Mouse (Mus musculus): Measurements from ENCODE around the gene Arhgef11. TPM values are rescaled to one million over a fixed set of nuclear protein-coding genes. Genes with fewer than 3 reads are reported as not detected.

Gene Arhgef11
- polyA plus RNA-seq, 1 experiment from 2014 or later: 6.3 TPM

DNA sequence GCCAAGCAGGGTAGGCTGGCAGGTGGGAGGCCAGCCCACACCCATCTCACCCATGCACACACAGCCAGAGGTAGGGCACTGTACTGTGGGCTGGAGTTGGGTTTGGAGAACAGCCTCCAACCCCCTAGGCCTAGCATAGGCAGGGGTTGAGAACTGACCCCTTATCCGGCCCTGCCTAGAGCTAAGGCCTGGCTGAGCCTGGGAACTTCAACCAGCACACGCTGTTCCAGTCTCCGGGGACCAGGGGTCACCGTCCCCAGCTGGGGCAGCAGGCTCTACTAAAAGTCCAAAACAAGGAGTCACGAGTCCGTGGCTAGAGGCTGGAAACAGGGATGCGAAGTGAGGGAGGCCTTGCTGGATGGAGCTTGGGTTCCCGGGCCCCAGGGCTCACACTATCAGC is 150.4 kb downstream of the Arhgef11 start:
- H3K4me2 ChIP-seq: peak overlapping the region; percentile 67
- no peaks in the 10 kb centered on the region for H3K36me3 ChIP-seq (ENCODE audit: control insufficient read depth, insufficient read depth, low read length)
- H3K27me3 ChIP-seq (replicated peaks; ENCODE audit: control insufficient read depth, insufficient read depth, low read length): no peaks in the 10 kb centered on the region; the same call in none of the 2 replicates
- no peak for DNase-seq (ENCODE audit: low spot score)
- H3K4me3 ChIP-seq (ENCODE audit: low read depth, low read length): peak overlapping the region; percentile 51
- H3K9ac ChIP-seq (ENCODE audit: low read depth, low read length): peak overlapping the region; percentile 44; the same call in 1 of the 2 replicates
- peaks cover 37% of the 10 kb centered on the region for H3K4me1 ChIP-seq (replicated peaks; ENCODE audit: control insufficient read depth, insufficient read depth, low read length)
- no peak for ATAC-seq (replicated peaks; ENCODE audit: low FRiP score)
- peak overlapping the region; percentile 44; the same call in 1 of the 2 replicates for H3K27ac ChIP-seq (ENCODE audit: low read depth, low read length)
- no peaks in the 10 kb centered on the region for H3K9me3 ChIP-seq (ENCODE audit: control insufficient read depth, low read length)
- 60% methylated on average over 8 of the region's 8 CpGs for WGBS

DNA sequence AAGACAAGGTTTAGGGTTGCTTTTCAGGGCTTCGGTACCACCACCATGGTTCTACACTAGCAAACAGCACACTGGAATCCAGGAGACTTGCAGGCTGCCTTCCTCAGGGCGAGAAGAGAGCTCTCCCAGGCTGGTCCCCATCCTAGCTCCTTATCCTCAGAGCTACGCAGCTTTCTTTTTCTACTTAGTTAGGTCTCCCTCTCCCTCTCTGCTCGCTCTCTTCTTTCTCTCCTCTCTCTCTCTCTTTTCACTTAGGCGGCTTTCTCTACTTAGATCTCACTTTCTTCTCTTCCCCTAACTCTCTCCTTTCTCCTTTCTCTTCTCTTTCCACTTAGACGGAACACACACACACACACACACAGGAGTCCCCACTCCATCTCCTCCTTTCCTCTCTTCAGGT is 151.1 kb downstream of the Arhgef11 start:
- Histone ChIP-seq H3K9ac (ENCODE audit: low read depth, low read length) (peak overlapping the region; percentile 50; the same call in 1 of the 2 replicates), H3K27me3 (replicated peaks; ENCODE audit: control insufficient read depth, insufficient read depth, low read length) (no peaks in the 10 kb centered on the region; the same call in none of the 2 replicates), H3K27ac (ENCODE audit: low read depth, low read length) (peak overlapping the region; percentile 67; the same call in 1 of the 2 replicates), H3K9me3 (ENCODE audit: control insufficient read depth, low read length) (no peaks in the 10 kb centered on the region), H3K4me1 (replicated peaks; ENCODE audit: control insufficient read depth, insufficient read depth, low read length) (peaks cover 32% of the 10 kb centered on the region), H3K36me3 (ENCODE audit: control insufficient read depth, insufficient read depth, low read length) (no peaks in the 10 kb centered on the region), H3K4me2 (peak overlapping the region; percentile 67), H3K4me3 (ENCODE audit: low read depth, low read length) (peak overlapping the region; percentile 51)
- no peak for ATAC-seq (replicated peaks; ENCODE audit: low FRiP score)
- no peak for DNase-seq (ENCODE audit: low spot score)
- 35% methylated on average over 6 of the region's 6 CpGs for WGBS

DNA sequence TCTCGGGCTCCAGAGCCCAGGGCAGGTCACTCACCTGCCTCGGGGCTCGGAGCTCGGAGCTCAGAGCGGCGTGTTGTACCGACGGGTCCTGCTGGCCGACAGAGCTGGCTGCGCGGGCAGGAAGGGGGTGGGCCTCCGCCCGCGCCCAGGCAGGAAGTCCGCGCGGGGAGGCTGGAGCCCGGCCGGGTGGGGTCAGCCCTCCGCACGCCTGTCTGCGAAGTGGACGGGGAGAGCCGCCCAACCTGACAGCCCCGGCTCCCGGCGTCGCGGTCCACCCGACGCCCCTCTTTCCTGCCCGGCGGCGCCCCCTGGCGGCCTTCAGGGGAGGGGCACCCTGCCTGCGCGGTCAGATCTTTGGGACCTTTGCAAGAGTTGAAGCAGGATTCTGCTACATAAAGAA is 151.5 kb downstream of the Arhgef11 start:
- Histone ChIP-seq H3K27ac (ENCODE audit: low read depth, low read length) (peak overlapping the region; percentile 67; the same call in 1 of the 2 replicates), H3K9me3 (ENCODE audit: control insufficient read depth, low read length) (no peaks in the 10 kb centered on the region), H3K9ac (ENCODE audit: low read depth, low read length) (peak overlapping the region; percentile 50), H3K27me3 (replicated peaks; ENCODE audit: control insufficient read depth, insufficient read depth, low read length) (no peaks in the 10 kb centered on the region; the same call in none of the 2 replicates), H3K4me3 (ENCODE audit: low read depth, low read length) (peak overlapping the region; percentile 51), H3K4me1 (replicated peaks; ENCODE audit: control insufficient read depth, insufficient read depth, low read length) (peaks cover 28% of the 10 kb centered on the region), H3K36me3 (ENCODE audit: control insufficient read depth, insufficient read depth, low read length) (no peaks in the 10 kb centered on the region), H3K4me2 (peak overlapping the region; percentile 67)
- DNase-seq (ENCODE audit: low spot score) (peak; percentile 85), ATAC-seq (replicated peaks; ENCODE audit: low FRiP score) (peak; percentile 38; the same call in 1 of the 2 replicates)
- 1% methylated on average over 36 of the region's 37 CpGs for WGBS

DNA sequence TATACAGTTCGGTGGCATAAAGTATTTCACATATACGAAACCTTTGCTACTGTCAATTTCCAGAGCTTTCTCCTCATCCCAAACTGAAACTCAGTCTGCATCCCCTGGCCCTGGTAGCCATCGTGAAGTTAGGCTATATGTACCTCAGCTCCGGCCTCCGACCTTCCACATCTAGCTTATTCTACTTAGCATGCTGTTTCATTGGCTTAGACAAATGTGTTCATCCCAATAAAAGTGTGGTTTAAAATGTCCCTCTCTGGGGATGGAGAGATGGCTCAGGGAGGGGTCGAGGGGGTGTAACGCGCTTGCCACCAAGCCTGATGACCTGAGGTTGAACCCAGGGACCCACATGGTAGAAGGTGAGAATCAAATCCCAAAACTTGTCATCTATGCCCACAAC is 152.1 kb downstream of the Arhgef11 start:
- no peak overlapping the region for H3K27ac ChIP-seq (ENCODE audit: low read depth, low read length)
- peaks cover 22% of the 10 kb centered on the region for H3K4me1 ChIP-seq (replicated peaks; ENCODE audit: control insufficient read depth, insufficient read depth, low read length)
- ATAC-seq (replicated peaks; ENCODE audit: low FRiP score): no peak
- WGBS: 75% methylated on average over 8 of the region's 8 CpGs
- no peaks in the 10 kb centered on the region; the same call in 1 of the 2 replicates for H3K27me3 ChIP-seq (replicated peaks; ENCODE audit: control insufficient read depth, insufficient read depth, low read length)
- H3K9ac ChIP-seq (ENCODE audit: low read depth, low read length): no peak overlapping the region
- no peaks in the 10 kb centered on the region for H3K9me3 ChIP-seq (ENCODE audit: control insufficient read depth, low read length)
- H3K36me3 ChIP-seq (ENCODE audit: control insufficient read depth, insufficient read depth, low read length): no peaks in the 10 kb centered on the region
- no peak overlapping the region for H3K4me3 ChIP-seq (ENCODE audit: low read depth, low read length)
- no peak overlapping the region for H3K4me2 ChIP-seq
- no peak for DNase-seq (ENCODE audit: low spot score)

DNA sequence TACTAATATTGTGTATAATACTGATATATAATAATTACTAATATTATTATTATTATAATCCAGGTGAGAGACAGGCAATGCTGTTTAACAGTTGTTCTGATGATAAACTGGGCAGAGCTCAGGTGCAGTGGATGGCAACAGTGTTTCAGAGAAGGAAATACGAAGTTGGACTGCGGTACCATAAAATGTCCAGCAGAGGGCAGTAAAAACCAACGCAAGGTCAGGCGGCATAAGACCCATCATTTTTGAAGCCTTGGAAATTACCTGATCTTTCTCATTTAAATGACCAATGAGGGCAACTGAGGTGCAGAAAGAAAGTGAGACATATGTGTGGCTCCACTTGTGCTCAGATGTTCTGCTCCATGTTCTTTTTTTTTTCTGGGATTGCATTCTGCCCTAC is 152.9 kb downstream of the Arhgef11 start:
- peaks cover 15% of the 10 kb centered on the region for H3K4me1 ChIP-seq (replicated peaks; ENCODE audit: control insufficient read depth, insufficient read depth, low read length)
- H3K4me2 ChIP-seq: no peak overlapping the region
- ATAC-seq (replicated peaks; ENCODE audit: low FRiP score): no peak
- H3K27ac ChIP-seq (ENCODE audit: low read depth, low read length): no peak overlapping the region
- no peaks in the 10 kb centered on the region; the same call in 1 of the 2 replicates for H3K27me3 ChIP-seq (replicated peaks; ENCODE audit: control insufficient read depth, insufficient read depth, low read length)
- H3K9me3 ChIP-seq (ENCODE audit: control insufficient read depth, low read length): no peaks in the 10 kb centered on the region
- no peak for DNase-seq (ENCODE audit: low spot score)
- H3K4me3 ChIP-seq (ENCODE audit: low read depth, low read length): no peak overlapping the region
- no peaks in the 10 kb centered on the region for H3K36me3 ChIP-seq (ENCODE audit: control insufficient read depth, insufficient read depth, low read length)
- no peak overlapping the region for H3K9ac ChIP-seq (ENCODE audit: low read depth, low read length)
- 0% methylated on average over 4 of the region's 4 CpGs for WGBS

DNA sequence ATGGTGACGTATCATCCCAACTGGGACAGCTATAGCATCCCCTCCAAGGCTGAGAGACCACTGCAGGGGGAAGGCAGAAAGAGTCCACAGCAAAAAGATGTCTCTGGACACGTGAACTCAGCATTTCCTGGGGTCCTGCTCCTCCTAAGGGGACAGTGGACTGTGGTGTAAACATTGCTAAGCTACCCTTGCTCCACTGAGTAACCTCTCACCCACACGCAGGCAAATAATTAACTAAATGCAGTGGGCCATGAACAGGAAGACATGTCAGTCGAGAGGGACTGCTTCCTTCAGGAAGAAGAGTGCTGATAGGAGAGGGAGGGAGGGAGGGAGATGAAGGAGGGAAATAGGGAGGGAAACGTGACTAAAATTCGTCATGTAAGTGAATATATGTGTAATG is 153.7 kb downstream of the Arhgef11 start:
- 28% methylated on average over 6 of the region's 6 CpGs for WGBS
- ATAC-seq (replicated peaks; ENCODE audit: low FRiP score): 0 out of 2 replicates have a peak, but pooled peaks have one; percentile 30

DNA sequence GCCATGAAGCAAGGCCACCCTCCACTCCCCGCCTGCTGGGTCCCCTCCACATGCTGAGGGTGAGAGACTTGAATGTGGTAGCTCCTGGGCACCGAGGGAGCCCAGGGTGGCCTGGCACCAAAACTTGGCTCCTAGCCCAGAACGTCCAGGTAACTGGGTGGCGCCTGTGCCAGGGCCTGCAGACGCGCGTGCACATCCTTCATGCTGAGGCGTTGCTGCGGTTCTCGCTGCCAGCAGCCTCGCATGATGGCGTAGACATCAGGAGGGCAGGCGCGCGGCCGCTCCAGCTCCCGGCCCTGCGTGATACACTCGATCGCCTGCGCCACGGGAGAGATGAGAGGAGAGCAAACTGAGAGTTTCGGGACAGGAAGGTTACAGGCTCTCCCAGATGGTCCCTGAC is 160.9 kb downstream of the Arhgef11 start:
- H3K9me3 ChIP-seq (ENCODE audit: control insufficient read depth, low read length): no peaks in the 10 kb centered on the region
- H3K4me1 ChIP-seq (replicated peaks; ENCODE audit: control insufficient read depth, insufficient read depth, low read length): no peaks in the 10 kb centered on the region; the same call in 1 of the 2 replicates
- no peak overlapping the region for H3K4me3 ChIP-seq (ENCODE audit: low read depth, low read length)
- H3K27me3 ChIP-seq (replicated peaks; ENCODE audit: control insufficient read depth, insufficient read depth, low read length): peaks cover 37% of the 10 kb centered on the region
- DNase-seq (ENCODE audit: low spot score) (no peak), ATAC-seq (replicated peaks; ENCODE audit: low FRiP score) (no peak)
- no peak overlapping the region for H3K27ac ChIP-seq (ENCODE audit: low read depth, low read length)
- no peak overlapping the region for H3K4me2 ChIP-seq
- no peaks in the 10 kb centered on the region for H3K36me3 ChIP-seq (ENCODE audit: control insufficient read depth, insufficient read depth, low read length)
- 58% methylated on average over 23 of the region's 23 CpGs for WGBS
- no peak overlapping the region for H3K9ac ChIP-seq (ENCODE audit: low read depth, low read length)

More for the DNA sequence above, 153.7 kb downstream of the Arhgef11 start:
- DNase-seq (ENCODE audit: low spot score): no peak
- Histone ChIP-seq H3K27me3 (replicated peaks; ENCODE audit: control insufficient read depth, insufficient read depth, low read length) (peaks cover under 1% of the 10 kb centered on the region; the same call in 1 of the 2 replicates), H3K9me3 (ENCODE audit: control insufficient read depth, low read length) (no peaks in the 10 kb centered on the region), H3K36me3 (ENCODE audit: control insufficient read depth, insufficient read depth, low read length) (no peaks in the 10 kb centered on the region), H3K4me1 (replicated peaks; ENCODE audit: control insufficient read depth, insufficient read depth, low read length) (peaks cover 9% of the 10 kb centered on the region), H3K9ac (ENCODE audit: low read depth, low read length) (no peak overlapping the region), H3K27ac (ENCODE audit: low read depth, low read length) (no peak overlapping the region), H3K4me3 (ENCODE audit: low read depth, low read length) (no peak overlapping the region), H3K4me2 (no peak overlapping the region)

DNA sequence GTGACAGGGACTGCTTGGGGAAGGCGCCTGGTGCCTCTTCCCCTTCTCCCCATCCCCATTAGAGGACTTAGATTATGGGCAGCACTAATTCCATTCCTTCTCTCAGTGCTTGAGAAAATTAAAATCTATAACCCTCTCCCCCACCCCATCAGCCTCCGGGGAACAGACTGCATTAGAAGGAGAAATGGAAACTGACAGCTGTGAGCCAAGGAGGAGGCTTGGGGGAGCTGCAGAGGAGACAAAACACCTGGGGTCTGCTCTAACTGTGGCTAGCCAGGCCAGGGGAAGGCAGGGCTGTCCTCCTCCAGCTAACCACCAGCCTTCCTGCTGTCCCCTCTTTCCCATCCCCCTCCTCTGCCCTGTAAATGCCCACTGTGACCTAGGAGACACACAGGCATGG is 161.7 kb downstream of the Arhgef11 start:
- Histone ChIP-seq H3K4me2 (no peak overlapping the region), H3K27ac (ENCODE audit: low read depth, low read length) (no peak overlapping the region), H3K27me3 (replicated peaks; ENCODE audit: control insufficient read depth, insufficient read depth, low read length) (peaks cover 37% of the 10 kb centered on the region), H3K9ac (ENCODE audit: low read depth, low read length) (no peak overlapping the region), H3K4me1 (replicated peaks; ENCODE audit: control insufficient read depth, insufficient read depth, low read length) (no peaks in the 10 kb centered on the region; the same call in 1 of the 2 replicates), H3K4me3 (ENCODE audit: low read depth, low read length) (no peak overlapping the region), H3K36me3 (ENCODE audit: control insufficient read depth, insufficient read depth, low read length) (no peaks in the 10 kb centered on the region), H3K9me3 (ENCODE audit: control insufficient read depth, low read length) (no peaks in the 10 kb centered on the region)
- WGBS: 54% methylated on average over 2 of the region's 2 CpGs
- ATAC-seq (replicated peaks; ENCODE audit: low FRiP score): no peak
- no peak for DNase-seq (ENCODE audit: low spot score)

DNA sequence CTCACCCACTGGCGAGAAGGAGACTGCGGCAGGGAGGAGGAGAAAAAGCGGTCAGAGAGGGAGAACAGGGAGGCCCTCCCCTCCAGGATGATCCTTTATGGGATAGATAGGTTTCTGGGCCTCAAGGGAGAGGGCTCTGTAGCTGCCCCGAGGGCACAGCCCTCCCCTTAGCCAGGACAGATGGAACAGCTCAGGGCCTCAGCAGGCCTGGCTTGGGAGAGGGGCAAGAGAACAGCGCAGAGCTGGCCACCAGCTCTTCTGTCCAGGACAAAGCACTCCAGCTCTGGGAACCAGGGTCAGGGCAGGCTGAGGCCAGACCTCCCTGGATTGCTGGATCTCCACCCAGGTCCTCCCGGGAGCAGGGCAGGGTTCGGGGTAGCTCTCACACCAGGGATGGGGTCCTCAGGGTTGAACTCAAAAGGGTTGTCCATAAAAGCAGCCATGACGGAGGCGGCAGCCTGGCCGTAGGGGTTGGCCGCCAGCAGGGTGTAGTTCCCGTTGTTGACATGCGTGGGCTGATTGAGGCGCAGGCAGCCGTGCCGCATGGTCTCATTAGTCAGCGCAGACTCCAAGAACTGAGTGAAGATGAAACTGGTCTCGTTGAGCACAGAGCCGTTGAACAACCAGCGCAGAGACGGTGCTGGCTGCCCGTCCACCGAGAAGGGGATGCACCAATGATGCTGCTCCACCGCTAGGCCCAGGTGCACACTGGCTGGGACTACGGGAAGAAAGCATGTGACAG is 166.1 kb downstream of the Arhgef11 start:
- Histone ChIP-seq H3K4me1 (replicated peaks; ENCODE audit: control insufficient read depth, insufficient read depth, low read length) (no peaks in the 10 kb centered on the region), H3K9me3 (ENCODE audit: control insufficient read depth, low read length) (no peaks in the 10 kb centered on the region), H3K27ac (ENCODE audit: low read depth, low read length) (no peak overlapping the region), H3K36me3 (ENCODE audit: control insufficient read depth, insufficient read depth, low read length) (no peaks in the 10 kb centered on the region), H3K4me3 (ENCODE audit: low read depth, low read length) (no peak overlapping the region), H3K4me2 (no peak overlapping the region), H3K9ac (ENCODE audit: low read depth, low read length) (no peak overlapping the region), H3K27me3 (replicated peaks; ENCODE audit: control insufficient read depth, insufficient read depth, low read length) (peaks cover 15% of the 10 kb centered on the region)
- no peak for ATAC-seq (replicated peaks; ENCODE audit: low FRiP score)
- DNase-seq (ENCODE audit: low spot score): no peak
- WGBS: 82% methylated on average over 25 of the region's 25 CpGs

All from liver, embryonic 11.5 days (tissue).